Mouse (Mus musculus): ENCODE measurements around the gene Asic3.

DNA sequence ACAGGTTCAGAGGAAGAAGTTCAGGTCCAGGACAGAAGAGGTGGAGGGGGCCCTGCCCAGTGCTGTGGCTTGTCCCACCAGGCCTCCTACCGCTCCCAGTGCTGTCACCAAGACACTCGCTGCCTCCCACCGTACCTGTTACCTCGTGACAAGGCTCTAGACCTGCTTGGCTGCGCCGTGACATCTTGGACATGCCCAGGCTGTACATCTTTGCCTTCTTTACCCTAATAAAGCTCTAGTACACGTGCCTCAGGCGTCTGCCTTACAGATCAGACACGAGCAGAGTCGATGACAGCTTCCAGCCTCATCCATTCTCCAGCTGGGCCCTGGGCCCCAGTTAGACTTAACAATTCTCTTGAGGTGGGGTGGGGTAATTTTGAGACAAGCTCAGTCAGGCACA, 4.4 kb downstream of the Asic3 start:
- no peak for TF ChIP-seq POLR2A (IDR thresholded peaks at IDR 0.05; ENCODE audit: borderline replicate concordance, extremely low read depth, insufficient read depth, insufficient read length, poor library complexity, severe bottlenecking)
- no peak for TF ChIP-seq CTCF (IDR thresholded peaks at IDR 0.05; ENCODE audit: borderline replicate concordance, extremely low read depth, insufficient read depth, insufficient read length)

Data from brain, embryonic 14.5 days (tissue).